Mouse (Mus musculus) natural killer cell, adult 2 months (primary cell): ENCODE results near the gene Dnajc21.
"Not testable (repeated sequence)": the region's sequence is repeated elsewhere in the genome, so short reads cannot be mapped to it uniquely, and the experiment has no call there.

Source experiments
- DNase-seq, 2 experiments: peaks; one replicate each; pipeline ENCODE4 v3.0.0; 2022; ENCODE audit warnings: low spot score in 2 of 2

Gene Dnajc21

GRCm38 (mm10) chr15:10470151-10470831, at the start of gene Dnajc21:
Gene Dnajc21 (minus strand): TSS chr15:10470516.
- peak; percentile 76 to 79 for DNase-seq

- no peak for DNase-seq
These were observed 44.9 kb upstream of the Dnajc21 start for GRCm38 (mm10) chr15:10515166-10515565.

- DNase-seq, result no peak
These were observed 35.8 kb upstream of the Dnajc21 start for GRCm38 (mm10) chr15:10506099-10506498.

GRCm38 (mm10) chr15:10500838-10501719, 30.8 kb upstream of the Dnajc21 start:
- no peak for DNase-seq

GRCm38 (mm10) chr15:10500035-10500434, 29.7 kb upstream of the Dnajc21 start:
- no peak for DNase-seq

GRCm38 (mm10) chr15:10499593-10499992, 29.3 kb upstream of the Dnajc21 start:
- no peak for DNase-seq

- DNase-seq, result not testable (repeated sequence)
These were observed 26.4 kb upstream of the Dnajc21 start for GRCm38 (mm10) chr15:10496696-10497095.

GRCm38 (mm10) chr15:10495944-10496343, 25.6 kb upstream of the Dnajc21 start:
- DNase-seq, result no peak

GRCm38 (mm10) chr15:10490101-10490500, 19.8 kb upstream of the Dnajc21 start:
- no peak for DNase-seq

GRCm38 (mm10) chr15:10487246-10487645, 16.9 kb upstream of the Dnajc21 start:
- DNase-seq, result no peak

- DNase-seq, result no peak
These were observed 16.1 kb upstream of the Dnajc21 start for GRCm38 (mm10) chr15:10486365-10486839.

- peak; percentile 90 to 94 for DNase-seq
These were observed 15.4 kb upstream of the Dnajc21 start, which contains the start of the genes Brix1 and Rad1 for GRCm38 (mm10) chr15:10485484-10486364. Gene Brix1 (minus strand): TSS chr15:10485947. Gene Rad1 (plus strand): TSS chr15:10486018.

- no peak for DNase-seq
These were observed 625 bp upstream of the Dnajc21 start for GRCm38 (mm10) chr15:10470941-10471340.

GRCm38 (mm10) chr15:10469641-10470150, 620 bp downstream of the Dnajc21 start:
- no peak for DNase-seq

GRCm38 (mm10) chr15:10468761-10469160, 1.6 kb downstream of the Dnajc21 start:
- no peak for DNase-seq

- DNase-seq, result no peak
These were observed 5.6 kb downstream of the Dnajc21 start for GRCm38 (mm10) chr15:10464678-10465077.

- no peak for DNase-seq
These were observed 6.8 kb downstream of the Dnajc21 start for GRCm38 (mm10) chr15:10463555-10463954.

- DNase-seq, result no peak
These were observed 9.3 kb downstream of the Dnajc21 start for GRCm38 (mm10) chr15:10460986-10461385.

- DNase-seq, result no peak
These were observed 23.2 kb downstream of the Dnajc21 start for GRCm38 (mm10) chr15:10447102-10447501.

- DNase-seq, result no peak
These were observed 28.0 kb downstream of the Dnajc21 start for GRCm38 (mm10) chr15:10442275-10442674.

- no peak for DNase-seq
These were observed 28.8 kb downstream of the Dnajc21 start for GRCm38 (mm10) chr15:10441493-10441892.
